Mouse (Mus musculus) heart, embryonic 11.5 days (tissue): ENCODE data around the gene Tnfsf14. TPM values are rescaled to one million over a fixed set of nuclear protein-coding genes. Genes with fewer than 3 reads are reported as not detected.

ENCODE experiments used
- ATAC-seq: fragments of 200-750 bp; cut with Nextera tagmentation; replicated peaks from 2 replicates; pipeline ENCODE4 v1.8.0; 2017; ENCODE audit warnings: moderate library complexity; ENCODE audit not compliant: insufficient number of reproducible peaks, low FRiP score, low TSS enrichment
- H3K27ac ChIP-seq: fragments of 300-500 bp; sonication (generic); 2 replicates; pipeline ENCODE4 v1.5.1; 2014; ENCODE audit warnings: mild to moderate bottlenecking, low read depth, low read length
- H3K27me3 ChIP-seq: fragments of 300-500 bp; sonication (generic); 2 replicates; pipeline ENCODE4 v1.6.1; 2014; ENCODE audit warnings: mild to moderate bottlenecking, low read length, mixed read lengths; ENCODE audit not compliant: control insufficient read depth, insufficient read depth
- H3K36me3 ChIP-seq: fragments of 300-500 bp; sonication (generic); 2 replicates; pipeline ENCODE4 v1.6.1; 2014; ENCODE audit warnings: mild to moderate bottlenecking, low read length, moderate library complexity, mixed read lengths; ENCODE audit not compliant: control insufficient read depth, insufficient read depth
- H3K4me1 ChIP-seq: fragments of 300-500 bp; sonication (generic); 2 replicates; pipeline ENCODE4 v1.6.1; 2014; ENCODE audit warnings: low read length; ENCODE audit not compliant: control insufficient read depth, insufficient read depth
- H3K4me2 ChIP-seq: fragments of 300-500 bp; sonication (generic); 2 replicates; pipeline ENCODE4 v1.6.1; 2014; ENCODE audit warnings: mild to moderate bottlenecking, moderate library complexity
- H3K4me3 ChIP-seq: fragments of 300-500 bp; sonication (generic); 2 replicates; pipeline ENCODE4 v1.5.1; 2014; ENCODE audit warnings: low read depth, low read length
- H3K9ac ChIP-seq: fragments of 300-500 bp; sonication (generic); 2 replicates; pipeline ENCODE4 v1.6.1; 2014; ENCODE audit warnings: mild to moderate bottlenecking, low read depth, low read length, moderate library complexity
- H3K9me3 ChIP-seq: fragments of 300-500 bp; sonication (generic); replicated peaks from 2 replicates; pipeline ENCODE4 v1.6.1; 2016; ENCODE audit warnings: low read length; ENCODE audit not compliant: control insufficient read depth
- WGBS: fragments of 180-500 bp; shearing (Covaris S2); extraction: QIAGEN DNeasy Blood & Tissue Kit; methylation state at CpG from one replicate; pipeline ENCODE4 v1.1.7; 2014; ENCODE audit not compliant: insufficient replicate concordance; 5-methylcytosine and 5-hydroxymethylcytosine counted together
- polyA plus RNA-seq: library from polyadenylated mRNA; unstranded; fragments of >200 nt; fragmentation: Nextera tagmentation; extraction: Ambion mirVana; gene quantifications from 2 replicates; pipeline ENCODE4 v1.2.1, GENCODE M21; 2014

Tnfsf14 gene
- polyA plus RNA-seq, 1 experiment from 2014 or later, result 0.27 TPM

DNA sequence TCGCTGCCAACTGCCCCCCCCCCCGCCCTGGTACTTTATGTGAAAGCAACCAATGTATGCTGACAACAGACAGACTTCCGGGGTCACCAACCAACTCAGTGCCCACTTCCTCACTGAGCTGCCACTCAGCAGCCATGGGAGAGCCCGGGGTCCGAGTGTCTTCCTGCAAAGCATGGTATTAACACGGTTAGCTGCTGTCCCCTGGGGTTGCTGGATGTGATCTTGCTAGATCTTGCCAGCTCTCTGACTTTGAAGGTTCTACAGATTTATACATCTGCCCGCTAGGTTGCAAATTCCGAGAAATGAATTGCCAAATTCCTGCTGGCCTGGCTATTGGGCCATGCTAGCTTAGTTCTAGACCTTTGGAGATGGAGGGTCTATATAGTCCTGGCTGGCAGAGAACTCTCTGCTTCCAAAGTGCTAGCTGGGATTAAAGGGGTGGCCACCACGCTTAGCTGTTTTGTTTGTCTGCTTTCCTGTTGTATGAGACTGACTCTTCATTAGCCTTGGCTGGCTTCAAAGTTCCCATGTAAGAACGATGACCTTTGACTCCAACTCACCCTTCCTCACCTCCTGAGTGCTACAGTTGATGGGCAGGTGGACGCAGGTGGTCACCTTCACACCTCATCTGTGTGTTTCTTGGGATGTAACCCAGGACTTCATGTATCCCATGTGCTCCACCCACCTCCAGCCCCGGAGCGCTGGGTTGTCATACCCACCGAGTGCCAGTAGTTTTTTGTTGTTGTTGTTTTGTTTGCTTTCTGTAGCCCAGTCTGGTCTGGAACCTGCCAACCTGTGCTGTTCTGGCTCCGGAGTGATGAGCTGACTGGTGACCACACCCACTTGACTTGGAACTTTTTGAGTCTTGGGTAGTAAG, 36.1 kb upstream of the Tnfsf14 start:
- H3K4me3 ChIP-seq, result no peak overlapping the region
- no peaks in the 10 kb centered on the region for H3K9me3 ChIP-seq
- ATAC-seq, result no peak
- WGBS, result 74% methylated on average over 15 of the region's 15 CpGs
- H3K27ac ChIP-seq, result no peak overlapping the region
- no peak overlapping the region for H3K4me2 ChIP-seq
- peaks cover 4% of the 10 kb centered on the region; the same call in 1 of the 2 replicates for H3K36me3 ChIP-seq
- H3K9ac ChIP-seq, result no peak overlapping the region
- H3K4me1 ChIP-seq, result no peaks in the 10 kb centered on the region
- H3K27me3 ChIP-seq, result no peaks in the 10 kb centered on the region

DNA sequence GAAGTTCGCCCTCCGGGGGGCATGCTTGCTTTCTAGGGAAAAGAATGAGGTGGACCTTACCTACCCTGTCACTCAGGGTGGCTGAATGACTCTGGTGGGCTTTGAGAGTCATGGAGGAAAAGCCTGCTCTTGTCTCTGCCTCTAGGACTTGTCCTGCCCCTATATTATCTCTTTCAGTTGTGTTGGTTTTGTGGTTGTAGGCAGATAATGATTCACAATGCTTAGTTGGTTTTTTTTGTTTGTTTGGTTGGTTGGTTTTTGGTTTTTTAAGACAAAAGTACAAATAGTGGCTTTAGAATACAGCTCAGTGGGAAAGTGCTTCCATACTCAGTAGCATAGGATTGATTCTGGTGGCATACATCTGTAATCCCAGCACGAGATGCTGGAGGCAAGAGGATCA, 34.9 kb upstream of the Tnfsf14 start:
- no peak overlapping the region for H3K27ac ChIP-seq
- H3K4me3 ChIP-seq, result no peak overlapping the region
- H3K4me1 ChIP-seq, result no peaks in the 10 kb centered on the region
- ATAC-seq, result no peak
- H3K9ac ChIP-seq, result no peak overlapping the region
- WGBS, result 67% methylated on average over 3 of the region's 3 CpGs
- H3K4me2 ChIP-seq, result no peak overlapping the region
- H3K36me3 ChIP-seq, result no peaks in the 10 kb centered on the region
- no peaks in the 10 kb centered on the region for H3K9me3 ChIP-seq
- peaks cover 5% of the 10 kb centered on the region for H3K27me3 ChIP-seq

DNA sequence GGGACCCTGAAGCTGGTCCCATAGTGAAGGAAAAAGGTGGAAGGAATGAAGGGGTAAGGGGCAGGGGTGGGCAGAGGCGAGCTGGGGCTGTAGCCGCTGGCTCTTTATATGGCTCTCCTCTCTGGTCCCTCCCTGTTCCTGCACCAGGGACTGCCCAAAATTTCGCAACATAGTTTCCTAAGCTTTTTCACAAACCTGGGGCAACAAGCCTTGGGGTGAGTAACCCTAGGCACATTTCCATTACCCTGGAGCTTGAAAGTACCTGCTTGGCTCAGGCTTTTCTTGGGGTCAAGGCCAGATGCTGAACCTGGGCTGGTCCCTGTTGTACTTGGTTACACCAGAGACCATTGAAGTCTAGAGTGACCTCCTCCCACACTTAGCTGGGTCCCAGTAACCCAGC, 34.0 kb upstream of the Tnfsf14 start, which contains the start of gene C3:
C3 (minus strand) TSS at position 123 of the 400 bp plus-strand sequence.
- H3K4me2 ChIP-seq, result no peak within 1 kb of the TSS
- no peaks in the 10 kb centered on the region for H3K36me3 ChIP-seq
- H3K9ac ChIP-seq, result no peak within 1 kb of the TSS
- H3K27me3 ChIP-seq, result peaks cover 9% of the 10 kb centered on the region
- no peak for ATAC-seq
- H3K9me3 ChIP-seq, result no peaks in the 10 kb centered on the region
- WGBS, result 74% methylated on average over 3 of the region's 3 CpGs
- no peak within 1 kb of the TSS for H3K4me3 ChIP-seq
- no peaks in the 10 kb centered on the region for H3K4me1 ChIP-seq
- H3K27ac ChIP-seq, result no peak within 1 kb of the TSS

DNA sequence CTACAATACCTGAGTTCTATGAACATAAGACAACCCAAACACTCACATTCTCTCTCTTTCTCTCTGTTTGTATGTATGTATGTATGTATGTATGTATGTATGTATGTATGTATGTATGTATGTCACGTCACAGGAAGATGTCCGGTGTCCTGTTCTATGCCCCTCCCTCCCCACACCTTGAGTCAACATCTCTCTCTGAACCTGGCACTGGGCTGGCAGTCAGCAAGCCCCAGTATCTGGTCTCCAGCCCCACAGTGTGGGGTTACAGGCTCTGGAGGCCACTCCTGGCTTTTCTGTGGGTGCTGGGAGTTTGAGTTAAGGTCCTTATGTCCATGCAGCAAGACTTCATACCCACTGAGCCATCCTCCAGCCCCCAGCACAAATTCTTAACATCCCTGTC, 33.5 kb upstream of the Tnfsf14 start:
- 73% methylated on average over 2 of the region's 2 CpGs for WGBS

DNA sequence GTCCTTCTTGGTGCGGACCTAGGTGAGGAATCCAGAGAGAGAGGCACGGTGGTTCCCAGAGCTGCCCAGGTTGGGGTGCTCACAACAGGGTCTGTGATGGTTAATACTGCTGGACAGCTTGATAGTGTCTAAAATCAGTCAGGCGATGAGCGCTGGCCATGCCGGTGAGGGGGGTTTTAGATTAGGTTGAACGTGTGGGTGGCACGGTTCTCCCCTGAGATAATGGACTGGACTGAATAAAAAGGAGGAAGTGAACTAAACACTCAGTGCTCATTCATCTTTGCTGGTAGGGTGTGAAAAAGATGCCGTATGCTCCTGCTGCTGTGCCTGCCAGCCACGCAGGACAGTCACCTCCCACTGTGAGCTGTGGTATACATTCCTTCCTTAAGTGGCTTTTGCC, 29.3 kb upstream of the Tnfsf14 start:
- Histone ChIP-seq H3K9ac (no peak overlapping the region), H3K27me3 (peaks cover 9% of the 10 kb centered on the region), H3K4me1 (no peaks in the 10 kb centered on the region), H3K27ac (no peak overlapping the region), H3K4me3 (no peak overlapping the region), H3K4me2 (no peak overlapping the region), H3K9me3 (no peaks in the 10 kb centered on the region), H3K36me3 (no peaks in the 10 kb centered on the region)
- 62% methylated on average over 9 of the region's 9 CpGs for WGBS
- ATAC-seq, result no peak

More for the DNA sequence above, 33.5 kb upstream of the Tnfsf14 start:
- ATAC-seq, result no peak
- Histone ChIP-seq H3K9me3 (no peaks in the 10 kb centered on the region), H3K4me3 (no peak overlapping the region), H3K4me2 (no peak overlapping the region), H3K27ac (no peak overlapping the region), H3K4me1 (no peaks in the 10 kb centered on the region), H3K27me3 (peaks cover 9% of the 10 kb centered on the region), H3K9ac (no peak overlapping the region), H3K36me3 (no peaks in the 10 kb centered on the region)

DNA sequence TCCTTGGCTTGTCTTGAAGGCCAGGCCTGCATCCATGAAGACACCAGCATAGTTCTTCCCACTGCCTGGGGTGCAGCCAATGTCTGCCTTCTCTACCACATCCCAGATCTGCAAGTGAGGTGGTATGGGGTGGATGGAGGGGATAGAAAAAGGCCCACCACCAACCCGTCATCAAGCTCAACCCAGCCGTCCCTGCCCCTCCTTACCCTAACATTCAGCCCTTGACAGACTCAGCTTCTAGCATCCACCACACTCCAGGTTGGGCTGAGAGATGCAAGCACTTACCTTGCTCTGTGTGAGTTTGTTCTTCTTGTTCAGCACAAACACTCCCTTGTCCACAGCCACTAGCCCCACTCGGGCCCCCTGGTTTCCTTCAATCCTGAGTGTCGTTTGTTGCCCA, 27.9 kb upstream of the Tnfsf14 start:
- no peak overlapping the region for H3K27ac ChIP-seq
- H3K9me3 ChIP-seq, result no peaks in the 10 kb centered on the region
- no peaks in the 10 kb centered on the region for H3K4me1 ChIP-seq
- peaks cover 9% of the 10 kb centered on the region for H3K27me3 ChIP-seq
- no peak for ATAC-seq
- no peak overlapping the region for H3K9ac ChIP-seq
- no peak overlapping the region for H3K4me2 ChIP-seq
- 51% methylated on average over 4 of the region's 4 CpGs for WGBS
- no peaks in the 10 kb centered on the region for H3K36me3 ChIP-seq
- H3K4me3 ChIP-seq, result no peak overlapping the region

DNA sequence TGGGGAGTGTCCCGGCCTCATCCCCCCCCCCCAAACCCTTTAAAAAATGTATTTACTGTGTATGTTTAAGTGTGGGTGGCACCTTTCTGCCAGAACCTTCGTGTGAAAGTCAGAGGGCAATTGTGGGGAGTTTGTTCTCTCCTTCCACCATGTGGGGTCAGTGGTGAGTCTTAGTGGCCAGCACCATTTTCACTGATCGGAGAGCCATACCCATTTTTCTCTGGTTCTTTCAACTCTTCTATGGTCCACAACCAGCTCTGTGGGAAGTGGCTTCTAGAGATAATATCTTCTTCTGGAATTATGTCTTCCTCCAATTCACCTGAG, 25.9 kb upstream of the Tnfsf14 start:
- no peak for ATAC-seq
- Histone ChIP-seq H3K27me3 (peaks cover 11% of the 10 kb centered on the region), H3K27ac (no peak overlapping the region), H3K4me2 (no peak overlapping the region), H3K4me3 (no peak overlapping the region), H3K4me1 (no peaks in the 10 kb centered on the region), H3K9me3 (no peaks in the 10 kb centered on the region), H3K9ac (no peak overlapping the region), H3K36me3 (no peaks in the 10 kb centered on the region)
- WGBS, result 25% methylated on average over 3 of the region's 3 CpGs

DNA sequence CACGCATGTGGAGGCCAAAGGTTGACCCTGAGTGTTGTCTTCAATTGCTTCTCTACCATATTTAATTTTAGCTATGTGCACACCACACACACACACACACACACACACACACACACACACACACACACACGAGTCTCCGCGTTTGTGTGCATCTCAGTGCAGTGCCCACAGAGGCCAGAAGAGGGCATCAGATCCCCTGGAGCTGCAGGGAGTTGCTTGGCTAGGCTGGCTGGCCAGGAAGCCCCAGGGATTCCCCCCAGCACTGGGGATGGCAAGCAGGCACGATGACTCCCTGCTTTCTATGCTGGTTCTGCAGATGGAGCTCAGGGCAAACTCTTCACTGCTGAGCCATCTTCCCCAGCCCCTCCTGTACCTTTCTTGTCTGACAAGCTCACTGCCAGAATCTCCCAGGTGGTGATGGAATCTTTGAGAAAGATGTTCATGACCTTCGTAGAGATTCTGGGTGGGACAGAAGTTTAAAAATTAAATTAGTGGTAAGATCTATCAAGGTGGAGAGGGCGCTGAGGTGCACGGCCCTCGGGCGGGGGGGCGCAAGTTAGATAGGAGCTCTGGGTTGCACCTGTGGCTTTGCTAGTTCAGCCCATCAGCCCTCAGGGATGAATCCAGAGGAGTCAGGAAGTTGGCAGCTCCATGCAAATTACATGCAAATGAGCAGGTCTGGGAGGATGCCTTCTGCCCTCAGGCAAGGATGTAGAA, 25.3 kb upstream of the Tnfsf14 start:
- ATAC-seq, result no peak
- H3K9me3 ChIP-seq, result no peaks in the 10 kb centered on the region

More for the DNA sequence above, 25.3 kb upstream of the Tnfsf14 start:
- Histone ChIP-seq H3K4me3 (no peak overlapping the region), H3K4me2 (no peak overlapping the region), H3K9ac (no peak overlapping the region), H3K27ac (no peak overlapping the region), H3K27me3 (peaks cover 8% of the 10 kb centered on the region; the same call in 1 of the 2 replicates), H3K36me3 (no peaks in the 10 kb centered on the region), H3K4me1 (no peaks in the 10 kb centered on the region)
- 31% methylated on average over 11 of the region's 11 CpGs for WGBS
